Mouse (Mus musculus): Measurements from ENCODE around the gene Lamtor2. TPM values are rescaled to one million over a fixed set of nuclear protein-coding genes. Genes with fewer than 3 reads are reported as not detected.

Gene Lamtor2
- polyA plus RNA-seq, 1 experiment from 2014 or later, result 207 TPM

DNA sequence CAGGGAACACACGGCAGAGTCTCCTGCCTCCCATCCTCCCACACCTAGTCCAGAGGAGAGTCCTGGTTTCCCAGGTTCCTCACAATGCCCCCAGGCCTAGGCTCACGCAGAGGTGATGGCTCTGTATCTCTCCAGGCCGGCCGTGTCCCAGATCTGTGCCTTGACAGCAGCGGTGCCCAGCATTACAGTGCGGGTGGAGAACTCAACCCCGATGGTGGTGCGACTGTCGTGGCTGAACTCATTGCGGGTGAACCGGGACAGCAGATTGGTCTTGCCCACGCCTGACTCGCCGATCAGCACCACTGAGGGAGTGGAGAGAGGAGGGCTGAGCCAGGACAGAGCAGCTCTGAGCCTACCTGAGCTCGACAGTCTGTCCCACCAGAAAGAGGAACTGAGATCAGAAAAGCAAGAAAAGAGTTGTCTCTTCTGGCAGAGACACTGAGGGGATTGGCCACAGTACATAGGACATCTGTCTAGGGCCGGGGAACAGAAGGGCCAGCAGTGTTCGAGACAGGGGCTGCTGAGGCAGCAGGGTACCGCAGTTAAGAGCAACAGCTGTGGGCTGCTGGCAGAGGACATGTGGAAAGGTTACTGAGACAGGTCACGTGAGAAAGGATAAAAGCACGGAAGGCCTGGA, 7.8 kb downstream of the Lamtor2 start:
- WGBS, result 51% methylated on average over 20 of the region's 20 CpGs
- H3K9me3 ChIP-seq (ENCODE audit: low read length), result no peaks in the 10 kb centered on the region
- H3K27ac ChIP-seq (ENCODE audit: low read length), result no peak overlapping the region
- no peak overlapping the region for H3K4me3 ChIP-seq (ENCODE audit: low read length)
- no peaks in the 10 kb centered on the region for H3K27me3 ChIP-seq (ENCODE audit: insufficient read depth, low read length)
- H3K4me1 ChIP-seq (ENCODE audit: insufficient read depth, low read length), result peaks cover 9% of the 10 kb centered on the region; the same call in 1 of the 2 replicates
- peaks cover 4% of the 10 kb centered on the region; the same call in 1 of the 2 replicates for H3K36me3 ChIP-seq (ENCODE audit: insufficient read depth, low read length)
- H3K9ac ChIP-seq (replicated peaks; ENCODE audit: low read length), result peak overlapping the region; percentile 33; the same call in 1 of the 2 replicates
- H3K4me2 ChIP-seq (replicated peaks; ENCODE audit: low read depth, low read length), result no peak overlapping the region
- no peak for ATAC-seq (ENCODE audit: low FRiP score, low TSS enrichment)

DNA sequence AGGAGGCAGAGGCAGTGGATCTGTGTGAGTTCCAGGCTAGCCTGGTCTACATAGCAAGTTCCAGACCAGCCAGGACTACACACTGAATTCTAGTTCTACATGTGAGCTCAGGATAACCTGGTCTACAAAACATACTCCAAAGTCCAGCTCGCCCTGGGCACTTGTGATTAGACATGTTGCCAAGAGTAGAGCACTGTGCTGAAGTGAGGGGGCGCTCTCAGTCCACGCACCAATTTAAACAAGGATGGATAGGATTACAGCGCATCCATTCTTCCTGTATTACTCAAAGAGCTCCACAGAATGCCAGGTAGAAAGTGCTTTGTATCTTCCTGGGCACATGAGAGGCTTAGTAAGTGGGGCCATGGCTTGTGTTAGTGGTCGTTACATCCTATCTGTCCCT, 8.4 kb downstream of the Lamtor2 start:
- Histone ChIP-seq H3K9ac (replicated peaks; ENCODE audit: low read length) (0 out of 2 replicates have a peak overlapping the region, but pooled peaks have one; percentile 33), H3K27ac (ENCODE audit: low read length) (no peak overlapping the region), H3K9me3 (ENCODE audit: low read length) (no peaks in the 10 kb centered on the region), H3K27me3 (ENCODE audit: insufficient read depth, low read length) (no peaks in the 10 kb centered on the region), H3K4me1 (ENCODE audit: insufficient read depth, low read length) (peaks cover 9% of the 10 kb centered on the region; the same call in 1 of the 2 replicates), H3K4me3 (ENCODE audit: low read length) (no peak overlapping the region), H3K36me3 (ENCODE audit: insufficient read depth, low read length) (peaks cover 4% of the 10 kb centered on the region; the same call in 1 of the 2 replicates), H3K4me2 (replicated peaks; ENCODE audit: low read depth, low read length) (no peak overlapping the region)
- 36% methylated on average over 5 of the region's 5 CpGs for WGBS
- ATAC-seq (ENCODE audit: low FRiP score, low TSS enrichment), result no peak

DNA sequence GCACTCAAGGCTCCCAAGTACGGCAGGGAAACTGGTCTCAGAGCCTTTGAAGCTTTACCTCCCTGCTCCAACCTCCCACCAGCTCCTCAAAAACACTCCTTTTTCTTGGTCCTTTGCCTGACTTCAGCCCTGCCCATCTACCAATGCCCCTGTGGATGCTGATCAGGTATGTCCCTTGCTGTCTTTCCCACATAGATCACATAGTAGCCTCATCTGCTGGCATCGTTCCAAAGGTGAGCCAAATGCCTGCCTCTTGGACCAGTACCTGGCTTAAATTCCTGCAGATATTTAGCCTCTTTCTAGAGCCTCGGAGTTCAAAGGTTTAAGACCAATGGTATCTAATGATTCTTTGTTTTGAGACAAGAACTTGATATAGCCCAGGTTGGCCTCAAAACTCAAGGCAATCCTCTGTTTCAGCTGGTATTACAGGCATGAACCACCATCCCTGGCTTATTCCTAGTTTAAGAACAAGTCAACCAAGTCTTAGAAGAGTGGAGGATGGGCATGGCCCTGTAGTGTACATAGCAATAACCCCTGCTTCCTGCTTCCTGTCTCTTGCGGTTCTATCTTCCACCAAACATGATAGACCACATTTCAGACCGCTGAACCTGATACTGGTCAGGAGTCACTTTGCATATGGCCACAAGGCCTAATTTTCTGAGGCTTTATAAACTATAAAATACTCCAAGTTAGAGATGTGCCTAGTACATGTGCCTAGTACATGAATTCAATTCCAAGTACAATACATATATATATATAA, 9.0 kb downstream of the Lamtor2 start:
- no peak overlapping the region for H3K4me3 ChIP-seq (ENCODE audit: low read length)
- peaks cover 12% of the 10 kb centered on the region for H3K4me1 ChIP-seq (ENCODE audit: insufficient read depth, low read length)
- WGBS, result 56% methylated on average over 5 of the region's 5 CpGs
- no peak overlapping the region for H3K9ac ChIP-seq (replicated peaks; ENCODE audit: low read length)
- ATAC-seq (ENCODE audit: low FRiP score, low TSS enrichment), result no peak
- no peak overlapping the region for H3K4me2 ChIP-seq (replicated peaks; ENCODE audit: low read depth, low read length)
- H3K27me3 ChIP-seq (ENCODE audit: insufficient read depth, low read length), result no peaks in the 10 kb centered on the region
- peaks cover 6% of the 10 kb centered on the region; the same call in 1 of the 2 replicates for H3K36me3 ChIP-seq (ENCODE audit: insufficient read depth, low read length)
- no peaks in the 10 kb centered on the region for H3K9me3 ChIP-seq (ENCODE audit: low read length)
- no peak overlapping the region for H3K27ac ChIP-seq (ENCODE audit: low read length)

DNA sequence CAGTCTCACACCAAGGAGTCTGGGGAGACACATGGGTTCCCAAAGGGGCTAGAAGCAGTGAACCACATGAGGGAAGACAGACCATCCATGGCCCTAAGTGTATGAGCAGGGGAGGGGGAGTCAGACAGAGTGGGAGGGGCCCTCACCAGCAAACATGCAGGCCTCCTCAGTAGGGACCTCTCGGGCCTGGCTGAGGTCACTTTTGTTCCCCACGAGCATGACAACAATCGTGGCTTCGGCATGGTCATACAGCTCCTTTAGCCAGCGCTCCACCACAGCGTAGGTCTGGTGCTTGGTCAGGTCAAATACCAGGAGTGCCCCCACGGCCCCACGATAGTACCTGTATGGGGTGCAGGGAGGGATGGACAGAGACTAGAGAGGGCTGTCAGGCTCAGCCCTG, 9.7 kb downstream of the Lamtor2 start:
- ATAC-seq (ENCODE audit: low FRiP score, low TSS enrichment), result no peak
- Histone ChIP-seq H3K27ac (ENCODE audit: low read length) (no peak overlapping the region), H3K9ac (replicated peaks; ENCODE audit: low read length) (no peak overlapping the region), H3K27me3 (ENCODE audit: insufficient read depth, low read length) (no peaks in the 10 kb centered on the region), H3K9me3 (ENCODE audit: low read length) (no peaks in the 10 kb centered on the region), H3K4me3 (ENCODE audit: low read length) (no peak overlapping the region), H3K4me2 (replicated peaks; ENCODE audit: low read depth, low read length) (no peak overlapping the region), H3K4me1 (ENCODE audit: insufficient read depth, low read length) (peaks cover 19% of the 10 kb centered on the region), H3K36me3 (ENCODE audit: insufficient read depth, low read length) (peaks cover 12% of the 10 kb centered on the region)
- WGBS, result 77% methylated on average over 8 of the region's 8 CpGs

DNA sequence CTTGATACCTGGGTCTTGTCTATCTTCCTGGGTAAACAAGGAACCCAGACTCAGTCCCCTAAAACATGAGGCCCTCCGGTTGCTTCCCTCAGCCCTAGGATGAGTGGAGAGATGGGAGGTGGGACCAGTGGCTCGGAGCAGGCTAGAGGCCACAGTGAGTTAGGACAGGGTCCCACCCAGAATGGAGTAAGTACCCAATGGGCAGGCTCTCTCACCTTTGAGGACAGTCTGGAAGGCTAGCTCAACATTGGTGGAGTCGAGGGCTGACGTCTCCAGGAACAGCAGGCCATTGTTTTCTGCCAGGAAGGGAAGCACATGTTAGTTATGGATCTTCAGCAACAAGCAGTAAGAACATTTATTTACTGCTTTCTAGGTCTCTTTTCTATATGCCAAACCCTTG, 10.4 kb downstream of the Lamtor2 start:
- Histone ChIP-seq H3K27ac (ENCODE audit: low read length) (no peak overlapping the region), H3K9me3 (ENCODE audit: low read length) (no peaks in the 10 kb centered on the region), H3K4me1 (ENCODE audit: insufficient read depth, low read length) (peaks cover 26% of the 10 kb centered on the region), H3K4me2 (replicated peaks; ENCODE audit: low read depth, low read length) (no peak overlapping the region), H3K9ac (replicated peaks; ENCODE audit: low read length) (no peak overlapping the region), H3K4me3 (ENCODE audit: low read length) (no peak overlapping the region), H3K36me3 (ENCODE audit: insufficient read depth, low read length) (peaks cover 19% of the 10 kb centered on the region), H3K27me3 (ENCODE audit: insufficient read depth, low read length) (no peaks in the 10 kb centered on the region)
- no peak for ATAC-seq (ENCODE audit: low FRiP score, low TSS enrichment)
- WGBS, result 71% methylated on average over 4 of the region's 4 CpGs

DNA sequence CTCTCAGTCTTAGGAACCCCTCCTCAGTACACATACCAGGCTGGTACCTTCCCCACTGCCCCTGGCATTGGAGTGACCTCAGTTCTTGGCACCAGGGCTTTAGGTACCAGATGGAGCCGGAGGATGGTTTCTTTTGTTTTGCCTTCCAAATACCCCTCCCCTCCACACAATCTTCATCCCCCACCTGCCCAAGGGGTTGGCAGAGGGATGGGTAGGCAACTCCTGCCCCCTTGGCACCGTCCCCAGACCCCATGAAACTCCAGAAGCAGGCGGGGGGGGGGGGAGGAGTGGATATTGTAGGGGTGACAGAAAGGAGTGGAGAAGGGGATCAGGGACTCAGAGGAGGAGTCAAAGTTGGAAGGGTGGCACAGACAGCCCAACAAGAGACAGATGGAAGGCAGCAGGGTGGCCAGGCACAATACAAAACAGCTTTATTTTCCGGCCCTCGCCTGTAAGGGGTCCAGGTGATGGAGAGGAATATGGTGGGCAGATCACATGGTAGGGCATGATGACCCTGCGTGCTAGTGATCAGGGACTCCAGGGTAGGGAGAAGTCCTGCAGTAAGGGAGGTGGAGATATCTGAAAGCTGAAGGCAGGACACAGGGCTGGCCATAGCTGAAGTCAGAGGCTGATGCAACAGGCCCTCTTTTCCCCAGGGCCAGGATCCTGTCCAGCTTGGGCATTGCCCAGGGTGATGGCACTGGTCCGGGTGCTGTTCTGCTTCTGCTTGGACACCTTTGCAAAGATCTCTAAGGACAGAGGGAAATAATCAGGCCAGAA, 11.1 kb downstream of the Lamtor2 start:
- Histone ChIP-seq H3K4me1 (ENCODE audit: insufficient read depth, low read length) (peaks cover 33% of the 10 kb centered on the region), H3K27me3 (ENCODE audit: insufficient read depth, low read length) (no peaks in the 10 kb centered on the region), H3K27ac (ENCODE audit: low read length) (no peak overlapping the region), H3K4me3 (ENCODE audit: low read length) (no peak overlapping the region), H3K9me3 (ENCODE audit: low read length) (no peaks in the 10 kb centered on the region), H3K36me3 (ENCODE audit: insufficient read depth, low read length) (peaks cover 26% of the 10 kb centered on the region), H3K9ac (replicated peaks; ENCODE audit: low read length) (no peak overlapping the region), H3K4me2 (replicated peaks; ENCODE audit: low read depth, low read length) (no peak overlapping the region)
- 70% methylated on average over 6 of the region's 7 CpGs for WGBS
- 0 out of 2 replicates have a peak, but pooled peaks have one; percentile 2 for ATAC-seq (ENCODE audit: low FRiP score, low TSS enrichment)

DNA sequence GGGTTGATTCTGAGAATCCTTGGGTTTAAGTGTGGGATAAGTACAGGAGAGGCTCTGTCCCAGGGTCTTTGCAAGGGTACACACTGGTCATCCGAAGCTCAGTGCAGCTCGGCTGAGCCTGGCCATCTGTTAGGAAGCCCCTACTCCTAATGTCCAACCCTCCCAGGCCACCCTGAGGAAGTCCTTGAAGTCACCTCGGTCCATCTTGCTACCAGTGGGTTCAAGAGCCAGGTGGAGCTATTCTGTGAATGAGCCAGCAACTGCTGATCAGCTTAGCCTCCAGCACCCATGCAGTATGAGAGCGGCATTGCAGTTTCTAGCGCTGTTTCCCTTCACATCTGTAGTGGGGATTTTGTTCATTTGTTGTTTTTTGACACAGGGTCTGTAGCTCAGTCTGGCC, 12.8 kb downstream of the Lamtor2 start:
- ATAC-seq (ENCODE audit: low FRiP score, low TSS enrichment), result no peak
- Histone ChIP-seq H3K4me1 (ENCODE audit: insufficient read depth, low read length) (peaks cover 49% of the 10 kb centered on the region), H3K27me3 (ENCODE audit: insufficient read depth, low read length) (no peaks in the 10 kb centered on the region), H3K4me3 (ENCODE audit: low read length) (no peak overlapping the region), H3K4me2 (replicated peaks; ENCODE audit: low read depth, low read length) (no peak overlapping the region), H3K36me3 (ENCODE audit: insufficient read depth, low read length) (peaks cover 34% of the 10 kb centered on the region), H3K9ac (replicated peaks; ENCODE audit: low read length) (no peak overlapping the region), H3K27ac (ENCODE audit: low read length) (peak overlapping the region; percentile 31; the same call in 1 of the 2 replicates), H3K9me3 (ENCODE audit: low read length) (no peaks in the 10 kb centered on the region)
- WGBS, result 58% methylated on average over 5 of the region's 5 CpGs

DNA sequence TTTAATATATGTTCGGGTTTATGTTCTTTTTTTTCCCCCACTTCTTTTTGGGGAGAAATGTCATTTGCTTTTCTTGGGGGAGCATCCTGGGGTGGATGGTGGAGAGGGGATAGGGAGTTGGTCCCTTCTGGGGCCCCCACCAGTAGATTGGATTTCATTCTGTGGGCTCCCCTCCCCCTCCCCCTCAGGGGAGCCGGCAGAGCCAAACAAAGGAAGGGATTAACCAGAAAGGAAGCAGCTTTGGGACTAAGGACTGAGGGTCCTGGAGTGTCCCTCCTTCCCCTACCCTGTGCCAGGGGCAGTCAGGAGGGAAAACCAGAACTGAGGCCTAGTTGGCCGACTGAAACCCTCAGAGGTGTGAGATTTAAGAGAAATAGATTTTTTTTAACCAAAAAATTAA, 13.5 kb downstream of the Lamtor2 start:
- Histone ChIP-seq H3K27me3 (ENCODE audit: insufficient read depth, low read length) (no peaks in the 10 kb centered on the region), H3K4me1 (ENCODE audit: insufficient read depth, low read length) (peaks cover 52% of the 10 kb centered on the region), H3K9ac (replicated peaks; ENCODE audit: low read length) (peak overlapping the region; percentile 51; the same call in 1 of the 2 replicates), H3K27ac (ENCODE audit: low read length) (no peak overlapping the region), H3K36me3 (ENCODE audit: insufficient read depth, low read length) (peaks cover 34% of the 10 kb centered on the region), H3K4me3 (ENCODE audit: low read length) (no peak overlapping the region), H3K4me2 (replicated peaks; ENCODE audit: low read depth, low read length) (no peak overlapping the region), H3K9me3 (ENCODE audit: low read length) (no peaks in the 10 kb centered on the region)
- 16% methylated on average over 3 of the region's 3 CpGs for WGBS
- ATAC-seq (ENCODE audit: low FRiP score, low TSS enrichment), result no peak

DNA sequence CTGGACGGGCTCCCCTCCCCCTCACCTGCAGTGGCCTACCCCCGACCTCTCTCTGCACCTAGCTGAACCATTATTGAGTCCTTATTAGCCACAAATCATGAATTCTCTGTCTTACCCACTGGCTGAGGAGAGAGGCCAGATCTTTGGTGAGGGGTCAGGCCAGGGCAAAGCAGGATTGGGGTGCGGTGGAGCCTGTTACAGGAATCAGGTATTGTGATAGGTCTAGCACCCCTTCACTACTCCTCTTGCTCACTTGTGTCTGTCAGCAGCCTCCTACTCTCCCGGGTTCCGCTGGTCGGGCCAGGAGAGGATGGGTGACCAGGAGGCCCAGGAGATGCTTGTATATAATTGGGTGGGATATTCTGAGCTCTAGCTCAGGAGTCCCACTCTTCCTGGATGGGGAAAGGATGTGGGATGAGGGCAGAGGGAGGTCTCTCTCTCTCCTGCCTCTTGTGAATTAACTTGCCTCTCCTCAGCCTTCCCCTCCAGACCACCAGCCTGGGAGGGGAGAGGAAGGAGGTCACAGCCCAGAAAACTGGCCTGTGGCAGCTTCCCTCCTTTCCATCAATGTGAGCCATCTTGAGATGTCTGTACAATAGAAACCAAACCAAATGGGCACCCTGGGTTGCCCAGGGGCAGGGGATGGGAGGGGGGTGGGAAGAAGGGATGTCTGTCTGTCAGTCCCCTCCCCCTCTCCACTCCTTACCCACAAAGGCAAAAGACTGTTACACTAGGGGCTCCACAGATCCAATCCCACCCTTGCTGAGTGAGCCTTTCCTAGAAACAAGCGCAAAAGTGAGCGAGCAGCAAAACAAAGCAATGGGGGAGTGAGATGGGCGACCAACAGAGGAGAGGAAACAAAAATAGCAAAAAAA, 14.4 kb downstream of the Lamtor2 start:
- no peak overlapping the region for H3K9ac ChIP-seq (replicated peaks; ENCODE audit: low read length)
- peaks cover 57% of the 10 kb centered on the region for H3K4me1 ChIP-seq (ENCODE audit: insufficient read depth, low read length)
- H3K36me3 ChIP-seq (ENCODE audit: insufficient read depth, low read length), result peaks cover 34% of the 10 kb centered on the region

More for the DNA sequence above, 14.4 kb downstream of the Lamtor2 start:
- Histone ChIP-seq H3K4me2 (replicated peaks; ENCODE audit: low read depth, low read length) (no peak overlapping the region), H3K9me3 (ENCODE audit: low read length) (no peaks in the 10 kb centered on the region), H3K4me3 (ENCODE audit: low read length) (no peak overlapping the region), H3K27ac (ENCODE audit: low read length) (no peak overlapping the region), H3K27me3 (ENCODE audit: insufficient read depth, low read length) (no peaks in the 10 kb centered on the region)
- ATAC-seq (ENCODE audit: low FRiP score, low TSS enrichment), result no peak
- 45% methylated on average over 9 of the region's 9 CpGs for WGBS

Data from kidney, embryonic 16.5 days (tissue).